Mouse (Mus musculus) kidney, adult 2 months (tissue): ENCODE measurements at regions not wholly inside any gene's neighbourhood (a gene's known extent, or its start where the extent isn't known, plus 50 kb on each side); places are given as distances from the start of the nearest gene placed in this dataset.

Experiments
- CTCF ChIP-seq: fragments of 200-500 bp; conservative IDR thresholded peaks from 2 replicates; pipeline ENCODE4 v1.5.1; 2011; ENCODE audit warnings: low read depth, mild to moderate bottlenecking, control low read depth, low read length, moderate library complexity, mixed read lengths; ENCODE audit not compliant: insufficient read depth, insufficient read length
- POLR2A ChIP-seq: fragments of 200-500 bp; IDR thresholded peaks from one replicate; pipeline ENCODE4 v1.6.1; 2011; ENCODE audit warnings: low read depth, low read length, control low read depth

- TF ChIP-seq POLR2A, result no peak
- TF ChIP-seq CTCF, result no peak
Measured at GRCm38 (mm10) chr3:147335286-147335685, 483.1 kb downstream of the Ttll7 start.
